Mouse (Mus musculus) intestine, postnatal 0 days (tissue): Measurements from ENCODE around the gene Polr3c. TPM values are rescaled to one million over a fixed set of nuclear protein-coding genes. Genes with fewer than 3 reads are reported as not detected.
A peak's percentile ranks its signal among the peaks of the same experiment; 100 is the strongest.

Source experiments
- ATAC-seq: fragments of 200-750 bp; cut with Nextera tagmentation; 2 replicates; pipeline ENCODE4 v1.8.0; 2017; ENCODE audit warnings: mild to moderate bottlenecking, moderate TSS enrichment, moderate library complexity
- H3K27ac ChIP-seq: fragments of 300-500 bp; sonication (generic); 2 replicates; pipeline ENCODE4 v1.5.1; 2014; ENCODE audit warnings: mild to moderate bottlenecking, low read depth, low read length, moderate library complexity
- H3K27me3 ChIP-seq: fragments of 300-500 bp; sonication (generic); replicated peaks from 2 replicates; pipeline ENCODE4 v1.6.1; 2014; ENCODE audit warnings: low read length, mixed read lengths; ENCODE audit not compliant: control insufficient read depth, insufficient read depth
- H3K36me3 ChIP-seq: fragments of 300-500 bp; sonication (generic); 2 replicates; pipeline ENCODE4 v1.6.1; 2014; ENCODE audit warnings: mild to moderate bottlenecking, moderate library complexity; ENCODE audit not compliant: control insufficient read depth, insufficient read depth
- H3K4me1 ChIP-seq: fragments of 300-500 bp; sonication (generic); replicated peaks from 2 replicates; pipeline ENCODE4 v1.6.1; 2014; ENCODE audit warnings: antibody characterized with exemption, low read length, mixed read lengths; ENCODE audit not compliant: control insufficient read depth, insufficient read depth
- H3K4me2 ChIP-seq: fragments of 300-500 bp; sonication (generic); replicated peaks from 2 replicates; pipeline ENCODE4 v1.6.1; 2014; ENCODE audit warnings: low read depth, mild to moderate bottlenecking, moderate library complexity
- H3K4me3 ChIP-seq: fragments of 300-500 bp; sonication (generic); 2 replicates; pipeline ENCODE4 v1.5.1; 2014; ENCODE audit warnings: low read depth, low read length
- H3K9ac ChIP-seq: fragments of 300-500 bp; sonication (generic); 2 replicates; pipeline ENCODE4 v1.6.1; 2014; ENCODE audit warnings: mild to moderate bottlenecking, low read depth, low read length
- H3K9me3 ChIP-seq: fragments of 300-500 bp; sonication (generic); 2 replicates; pipeline ENCODE4 v1.6.1; 2016; ENCODE audit warnings: mixed run types; ENCODE audit not compliant: control insufficient read depth
- CTCF ChIP-seq: sonication (generic); IDR thresholded peaks from 2 replicates; pipeline ENCODE4 v1.5.1; 2016; ENCODE audit warnings: low read depth, mild to moderate bottlenecking, control low read depth, antibody characterized with exemption, moderate library complexity
- WGBS: fragments of 180-500 bp; shearing (Covaris S2); extraction: QIAGEN DNeasy Blood & Tissue Kit; methylation state at CpG from one replicate; pipeline ENCODE4 v1.1.7; 2014; 5-methylcytosine and 5-hydroxymethylcytosine counted together
- polyA plus RNA-seq: library from polyadenylated mRNA; unstranded; fragments of >200 nt; fragmentation: Nextera tagmentation; extraction: Ambion mirVana; gene quantifications from 2 replicates; pipeline ENCODE4 v1.2.1, GENCODE M21; 2015

Polr3c gene
- polyA plus RNA-seq, 1 experiment from 2014 or later = 19.7 TPM

DNA sequence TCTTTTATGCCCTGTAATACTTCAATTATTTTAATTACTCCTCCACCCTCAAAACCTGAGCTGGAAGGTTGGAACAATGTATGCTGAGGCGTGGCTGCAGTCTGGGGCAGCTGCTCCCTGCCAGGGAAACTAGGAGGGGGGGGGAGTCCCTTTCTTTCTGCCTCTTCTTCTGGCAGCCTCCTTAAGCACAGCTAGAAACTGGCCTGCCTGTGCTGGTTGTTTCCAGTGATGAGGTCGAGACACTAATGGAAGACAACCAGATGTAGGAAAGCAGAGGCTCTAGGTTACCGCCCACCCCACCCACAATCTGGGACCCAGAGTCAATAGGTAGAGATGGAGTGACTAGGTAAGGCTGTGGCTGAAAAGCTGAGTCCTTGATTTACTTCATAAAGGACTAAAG is 51.7 kb downstream of the Polr3c start:
- Histone ChIP-seq H3K27ac (no peak overlapping the region), H3K4me1 (no peaks in the 10 kb centered on the region), H3K4me2 (no peak overlapping the region), H3K27me3 (no peaks in the 10 kb centered on the region; the same call in 1 of the 2 replicates), H3K4me3 (no peak overlapping the region), H3K36me3 (no peaks in the 10 kb centered on the region), H3K9ac (no peak overlapping the region), H3K9me3 (no peaks in the 10 kb centered on the region)
- ATAC-seq = 0 out of 2 replicates have a peak, but pooled peaks have one; percentile 29
- TF ChIP-seq CTCF = no peak
- WGBS = 47% methylated on average over 3 of the region's 3 CpGs

DNA sequence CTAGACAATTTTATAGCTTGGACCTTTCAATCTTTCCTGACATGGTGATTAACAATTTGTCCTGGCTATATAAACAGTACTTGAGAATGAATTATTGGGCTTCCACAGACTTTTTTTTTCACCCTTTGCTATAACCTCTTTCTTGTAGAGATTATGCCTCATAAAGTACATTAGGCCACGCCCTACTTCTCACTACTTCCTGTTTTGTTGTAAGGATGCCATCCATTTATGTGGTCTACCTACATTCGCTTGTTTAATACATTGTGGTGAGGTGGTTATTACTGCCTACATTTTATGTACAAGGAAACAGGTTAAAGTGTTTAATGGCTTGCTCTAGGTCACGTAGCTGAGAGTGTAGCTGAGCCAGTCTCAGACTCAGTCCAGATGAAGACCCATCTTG is 52.3 kb downstream of the Polr3c start:
- WGBS = 56% methylated on average over 3 of the region's 3 CpGs
- ATAC-seq = no peak
- H3K4me3 ChIP-seq = no peak overlapping the region
- H3K36me3 ChIP-seq = no peaks in the 10 kb centered on the region
- no peak overlapping the region for H3K27ac ChIP-seq
- no peak overlapping the region for H3K4me2 ChIP-seq
- no peaks in the 10 kb centered on the region for H3K9me3 ChIP-seq
- H3K9ac ChIP-seq = no peak overlapping the region
- TF ChIP-seq CTCF = no peak
- no peaks in the 10 kb centered on the region; the same call in 1 of the 2 replicates for H3K27me3 ChIP-seq
- H3K4me1 ChIP-seq = no peaks in the 10 kb centered on the region

DNA sequence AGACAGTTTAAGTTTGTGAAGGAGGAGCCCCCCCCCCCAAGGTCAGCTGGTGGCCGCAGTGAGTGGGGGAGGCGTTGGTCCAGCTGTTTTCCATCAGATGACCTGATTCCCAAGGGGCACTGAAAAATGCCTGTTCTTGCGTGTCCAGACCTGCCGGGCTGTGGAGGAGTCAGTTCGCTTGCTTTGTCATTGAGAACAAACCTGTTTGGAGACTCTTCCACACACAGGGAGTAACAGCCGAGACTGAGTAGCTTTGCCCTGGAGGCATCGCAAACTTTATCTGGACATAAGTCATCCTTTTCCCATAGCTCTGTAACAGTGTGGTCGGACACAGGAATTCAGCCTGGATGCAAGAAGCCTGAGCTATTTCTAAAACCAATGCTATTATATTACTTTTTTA is 53.0 kb downstream of the Polr3c start:
- Histone ChIP-seq H3K9ac (no peak overlapping the region), H3K4me1 (no peaks in the 10 kb centered on the region), H3K36me3 (no peaks in the 10 kb centered on the region), H3K9me3 (no peaks in the 10 kb centered on the region), H3K4me2 (no peak overlapping the region), H3K27ac (no peak overlapping the region), H3K27me3 (no peaks in the 10 kb centered on the region; the same call in 1 of the 2 replicates), H3K4me3 (no peak overlapping the region)
- 55% methylated on average over 8 of the region's 8 CpGs for WGBS
- ATAC-seq = no peak
- TF ChIP-seq CTCF = no peak

DNA sequence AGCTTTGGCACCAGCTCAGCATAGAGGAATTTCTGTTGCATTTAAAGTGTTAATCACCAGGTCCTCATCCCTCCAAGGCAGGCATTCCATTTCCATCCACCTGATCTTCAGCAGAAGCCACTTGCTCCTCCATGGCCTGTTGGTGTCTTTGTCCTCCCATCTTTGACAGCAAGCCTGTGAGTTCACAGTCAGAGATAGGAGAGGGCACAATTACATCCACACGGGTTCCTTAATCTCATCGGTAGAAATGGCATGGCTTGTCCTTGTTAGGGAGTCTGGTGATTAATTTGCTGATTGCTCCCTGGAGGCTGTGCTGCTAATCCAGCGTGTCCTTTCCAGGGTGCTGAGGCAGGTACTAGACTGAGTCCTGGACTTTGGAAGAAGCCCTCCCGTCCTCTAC is 53.9 kb downstream of the Polr3c start:
- 83% methylated on average over 4 of the region's 4 CpGs for WGBS
- no peak overlapping the region for H3K4me2 ChIP-seq

DNA sequence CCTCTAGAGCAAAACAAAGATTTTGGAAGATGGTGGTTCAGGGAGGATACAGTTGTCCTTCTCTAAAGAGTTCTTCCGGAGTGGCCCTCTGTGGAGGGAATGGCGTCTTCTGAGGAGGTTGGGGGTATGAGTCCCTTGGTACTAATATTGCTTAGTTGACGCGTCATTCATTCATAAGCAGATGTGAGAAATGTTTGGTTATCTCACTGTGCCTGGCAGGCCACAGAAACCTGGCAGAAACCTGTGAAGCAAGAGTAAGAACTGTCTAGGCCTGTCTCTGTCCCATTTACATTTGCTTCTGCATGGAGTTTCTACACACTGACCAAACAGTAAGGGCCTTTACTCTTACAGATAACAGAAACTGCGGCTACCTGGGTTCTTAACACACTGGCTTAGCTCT is 55.9 kb downstream of the Polr3c start:
- no peak for TF ChIP-seq CTCF
- no peak for ATAC-seq
- WGBS = 94% methylated on average over 5 of the region's 5 CpGs

More for the DNA sequence above, 53.9 kb downstream of the Polr3c start:
- Histone ChIP-seq H3K9me3 (no peaks in the 10 kb centered on the region), H3K4me3 (no peak overlapping the region), H3K4me1 (no peaks in the 10 kb centered on the region), H3K27ac (no peak overlapping the region), H3K27me3 (no peaks in the 10 kb centered on the region; the same call in 1 of the 2 replicates), H3K9ac (no peak overlapping the region), H3K36me3 (no peaks in the 10 kb centered on the region)
- ATAC-seq = no peak
- no peak for TF ChIP-seq CTCF

DNA sequence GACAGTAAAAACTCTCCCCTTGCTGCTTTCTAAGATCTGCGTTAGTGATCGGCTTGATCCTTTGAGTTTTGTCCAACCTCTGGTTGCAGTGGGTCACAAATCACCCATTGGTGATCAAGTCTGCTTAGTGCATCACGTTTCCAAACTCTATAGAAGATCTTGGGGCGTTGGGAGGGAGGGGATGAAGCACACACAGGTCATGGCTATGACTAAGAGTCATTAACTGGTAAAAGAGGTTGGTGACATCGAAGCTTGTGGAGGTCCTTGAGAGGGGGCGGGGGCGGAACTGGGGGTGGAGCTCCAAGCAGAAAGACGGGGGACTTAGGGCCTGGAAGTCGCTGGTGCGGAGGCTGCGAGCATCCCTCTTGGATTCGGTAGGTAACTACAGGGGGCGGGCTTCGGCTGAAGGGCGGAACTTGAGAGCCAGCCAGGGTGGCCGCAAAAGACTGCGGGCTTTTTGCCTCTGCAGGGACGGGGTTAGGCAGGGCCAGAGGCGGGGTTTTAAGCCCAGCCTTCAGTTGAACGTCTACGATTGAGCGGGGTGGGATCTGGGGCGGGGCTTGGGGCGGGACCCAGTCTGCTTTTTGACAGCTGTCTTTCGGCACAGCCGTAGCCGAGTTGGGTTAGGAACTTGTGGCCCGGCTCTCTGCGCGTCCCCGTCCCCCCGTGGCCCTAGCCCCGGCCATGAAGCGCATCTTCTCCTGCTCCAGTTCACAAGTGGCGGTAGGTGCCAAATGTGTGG is 57.5 kb downstream of the Polr3c start, which contains the start of gene Ankrd35:
Ankrd35 (plus strand) TSS at position 405 of the 742 bp plus-strand sequence.
- H3K4me2 ChIP-seq = peak within 1 kb of the TSS; percentile 84
- no peaks in the 10 kb centered on the region; the same call in 1 of the 2 replicates for H3K27me3 ChIP-seq
- TF ChIP-seq CTCF = peak; percentile 59
- H3K9ac ChIP-seq = no peak within 1 kb of the TSS
- no peaks in the 10 kb centered on the region for H3K4me1 ChIP-seq
- no peak within 1 kb of the TSS for H3K27ac ChIP-seq
- peak within 1 kb of the TSS; percentile 40 for H3K4me3 ChIP-seq
- 4% methylated on average over 35 of the region's 35 CpGs for WGBS
- peak; percentile 87 for ATAC-seq
- no peaks in the 10 kb centered on the region for H3K9me3 ChIP-seq
- no peaks in the 10 kb centered on the region for H3K36me3 ChIP-seq

More for the DNA sequence above, 55.9 kb downstream of the Polr3c start:
- Histone ChIP-seq H3K4me3 (no peak overlapping the region), H3K9ac (no peak overlapping the region), H3K4me1 (no peaks in the 10 kb centered on the region), H3K9me3 (no peaks in the 10 kb centered on the region), H3K27me3 (no peaks in the 10 kb centered on the region; the same call in 1 of the 2 replicates), H3K36me3 (no peaks in the 10 kb centered on the region), H3K4me2 (no peak overlapping the region), H3K27ac (no peak overlapping the region)
